Mouse (Mus musculus) C2C12 (cell line): ENCODE measurements around the gene Ass1.

ENCODE experiments used
- CEBPB ChIP-seq: IDR thresholded peaks from one replicate; pipeline ENCODE4 v1.6.1; 2011; ENCODE audit warnings: low read depth, mild to moderate bottlenecking, control low read depth, moderate library complexity
- CTCF ChIP-seq: IDR thresholded peaks from one replicate; pipeline ENCODE4 v1.5.1; 2011; ENCODE audit not compliant: control insufficient read depth, insufficient read depth, insufficient read length

DNA sequence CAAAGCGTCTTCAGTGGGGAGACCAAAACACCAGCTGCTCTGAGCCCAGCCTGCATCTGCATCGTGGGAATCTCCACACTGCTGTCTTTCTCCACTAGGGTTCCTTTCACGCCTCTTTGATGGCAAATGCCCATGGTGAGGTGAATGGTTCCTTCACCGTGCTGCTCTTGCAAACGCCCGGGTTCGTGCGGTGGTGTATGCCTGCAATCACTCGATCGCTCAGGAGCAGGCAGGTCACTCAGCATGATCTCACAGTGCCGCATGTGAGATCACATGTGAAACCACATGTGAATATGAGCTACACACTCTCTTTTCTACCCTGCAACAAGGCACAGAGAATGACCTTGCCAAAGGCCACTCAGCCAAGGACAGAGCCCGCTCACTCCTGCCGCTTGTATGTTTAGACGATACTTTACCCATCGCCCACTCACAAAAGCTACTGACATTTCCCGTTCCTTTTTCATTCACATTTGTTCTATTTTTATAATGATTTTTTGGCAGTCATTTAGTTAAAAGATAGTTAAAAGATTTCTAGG, 51.9 kb downstream of the Ass1 start:
- TF ChIP-seq CEBPB = no peak
- TF ChIP-seq CTCF = no peak
